Mouse (Mus musculus): ENCODE data around the gene Ift80.

- TF ChIP-seq CTCF (conservative IDR thresholded peaks at IDR 0.05; ENCODE audit: insufficient read depth, insufficient read length, low read depth, low read length): no peak
- TF ChIP-seq POLR2A (IDR thresholded peaks at IDR 0.05; ENCODE audit: low read depth, low read length): no peak
Measured at GRCm38 (mm10) chr3:69005338-69006245, 1.2 kb upstream of the Ift80 start.

Data from kidney, adult 2 months (tissue).